Mouse (Mus musculus): ENCODE measurements around the gene Adprhl1. TPM values are rescaled to one million over a fixed set of nuclear protein-coding genes. Genes with fewer than 3 reads are reported as not detected.

The Adprhl1 gene
- 1 to 10 TPM; 1.3 to 1.9 TPM for total RNA-seq (2021)

DNA sequence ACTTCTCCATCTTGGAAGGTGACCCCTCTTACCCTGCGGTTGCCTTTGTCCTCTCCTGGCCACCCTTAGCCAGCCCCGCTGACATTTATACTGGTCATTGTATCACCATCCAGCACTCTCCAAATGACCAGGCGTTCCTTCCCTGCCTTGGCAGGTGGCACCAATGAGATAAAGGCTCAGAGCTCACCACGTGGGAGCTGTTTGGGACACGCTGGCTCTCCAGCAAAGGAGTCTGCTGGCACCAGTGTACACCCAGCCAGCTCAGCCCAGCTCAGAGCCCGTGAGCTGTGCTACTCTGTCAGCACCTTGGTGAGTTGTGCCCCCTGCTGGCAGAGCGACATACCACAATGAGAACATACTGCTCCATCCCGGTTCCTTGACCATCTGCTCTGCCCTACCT, at the start of gene Adprhl1:
Gene Adprhl1 (minus strand): TSS at position 144 of the 400 bp plus-strand sequence.
- DNase-seq (ENCODE audit: extremely low spot score in 1 of 2, low spot score in 2 of 2), result peak; percentile 50 to 86
- intact Hi-C loops (cut with DNase I), result no loop called here

DNA sequence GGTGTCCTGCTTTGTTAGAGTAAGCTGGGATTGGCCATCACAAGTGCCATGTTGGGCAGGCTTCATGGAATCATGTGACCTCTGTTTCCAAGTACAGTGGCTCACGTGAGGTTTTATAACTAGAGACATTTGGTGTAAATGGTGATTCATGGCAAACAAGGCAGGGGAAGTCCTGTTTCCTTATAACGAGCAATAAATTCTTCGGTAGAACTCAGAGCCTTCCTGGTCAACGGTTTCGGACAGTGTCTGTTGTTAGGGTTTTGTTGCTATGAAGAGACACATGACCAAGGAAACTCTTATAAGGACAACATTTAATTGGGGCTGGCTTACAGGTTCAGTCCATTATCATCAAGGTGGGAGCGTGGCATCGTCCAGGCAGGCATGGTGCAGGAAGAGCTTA, 47.1 kb upstream of the Adprhl1 start:
- no peak for DNase-seq (ENCODE audit: extremely low spot score in 1 of 2, low spot score in 2 of 2)
- intact Hi-C loops (cut with DNase I), result no loop called here

DNA sequence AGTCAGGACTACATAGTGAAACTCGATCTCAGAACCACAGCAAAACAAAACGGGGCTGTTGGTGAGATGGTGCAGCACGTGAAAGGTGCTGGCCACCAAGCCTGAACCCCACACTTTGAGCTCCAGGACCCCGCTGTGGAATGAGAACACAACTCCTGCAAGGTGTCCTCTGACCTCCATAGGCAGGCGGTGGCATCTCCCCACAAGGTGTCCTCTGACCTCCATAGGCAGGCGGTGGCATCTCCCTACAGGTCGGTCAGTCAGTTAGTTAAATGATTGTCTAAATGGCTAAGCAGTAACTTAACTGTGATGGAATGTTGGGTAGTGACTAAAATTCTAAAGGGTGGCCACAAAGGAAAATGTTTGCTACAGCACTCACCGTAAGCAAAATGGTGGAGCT, 45.6 kb upstream of the Adprhl1 start:
- DNase-seq (ENCODE audit: extremely low spot score in 1 of 2, low spot score in 2 of 2), result no peak
- intact Hi-C loops (cut with DNase I), result no loop called here

DNA sequence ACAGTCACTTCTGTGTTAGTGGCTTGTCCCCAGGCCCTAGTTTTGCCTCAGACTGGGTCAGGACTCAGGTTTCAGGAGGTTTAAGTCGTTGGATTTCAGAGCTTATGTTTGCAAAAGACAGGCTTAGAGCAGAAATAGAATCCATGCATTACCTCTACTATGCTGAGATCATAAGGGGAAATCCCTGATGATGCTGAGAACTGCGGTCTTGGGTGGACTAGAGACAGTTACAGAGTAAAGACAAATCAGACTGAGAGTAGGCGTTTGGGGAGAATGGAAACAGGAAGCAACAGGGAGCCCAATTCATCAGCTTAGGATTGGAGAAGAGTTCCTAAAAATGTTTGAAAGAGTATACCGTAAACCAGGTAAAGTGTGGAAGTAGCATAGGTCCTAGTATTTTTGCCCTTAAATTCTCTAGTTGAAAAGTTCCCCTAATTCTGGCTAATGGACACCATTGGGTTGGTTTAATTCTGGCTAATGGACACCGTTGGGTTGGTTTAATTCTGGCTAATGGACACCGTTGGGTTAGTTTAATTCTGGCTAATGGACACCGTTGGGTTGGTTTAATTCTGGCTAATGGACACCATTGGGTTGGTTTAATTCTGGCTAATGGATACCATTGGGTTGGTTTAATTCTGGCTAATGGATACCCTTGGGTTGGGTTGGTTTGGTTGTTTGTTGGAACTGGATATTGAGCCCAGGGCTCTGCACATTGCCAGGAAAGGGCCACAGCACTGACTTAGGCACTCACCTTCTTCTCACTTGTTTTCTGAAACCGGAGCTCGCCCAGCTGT, 39.9 kb upstream of the Adprhl1 start:
- no peak for DNase-seq (ENCODE audit: extremely low spot score in 1 of 2, low spot score in 2 of 2)
- intact Hi-C loops (cut with DNase I), result no loop called here

DNA sequence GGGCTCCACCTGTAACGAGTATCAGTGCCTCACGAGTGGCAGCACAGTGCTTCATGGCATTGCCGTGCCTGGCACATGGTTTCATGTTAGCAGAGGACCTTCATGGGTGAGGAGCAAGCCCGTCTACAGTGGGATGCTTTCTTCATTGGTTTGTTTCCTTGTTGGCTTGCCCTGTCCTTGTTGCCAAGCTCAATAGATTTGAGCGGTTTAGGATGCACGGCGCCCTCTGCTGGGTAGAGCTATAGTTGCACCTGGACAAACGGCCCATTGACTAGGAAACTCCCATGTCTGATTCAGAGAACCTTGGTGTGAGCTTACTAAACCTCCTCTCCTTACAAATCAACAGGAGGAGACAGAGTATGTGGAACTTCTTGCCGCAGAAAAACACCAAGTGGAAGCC, 38.4 kb upstream of the Adprhl1 start:
- DNase-seq (ENCODE audit: extremely low spot score in 1 of 2, low spot score in 2 of 2), result peak; percentile 29 to 74
- intact Hi-C loops (cut with DNase I), result no loop called here

DNA sequence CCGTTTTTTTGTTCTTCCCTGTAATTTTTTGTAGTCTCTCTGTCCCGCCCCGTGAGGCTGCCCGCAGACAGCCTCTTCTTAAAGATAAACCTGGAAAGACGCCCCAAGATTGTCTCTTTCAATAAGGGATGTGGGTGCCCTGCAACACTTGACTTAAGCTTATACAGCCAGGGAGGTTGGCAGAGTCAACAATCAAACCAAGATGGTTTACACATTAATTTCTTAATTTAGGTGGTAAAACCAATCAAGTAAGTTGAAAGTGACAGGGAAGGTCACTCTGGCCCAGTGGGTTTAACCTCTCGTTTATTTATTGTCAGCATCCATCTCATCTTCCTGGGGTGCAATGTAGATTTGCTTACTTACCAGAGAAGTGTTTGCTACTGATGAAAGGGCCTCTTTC, 34.7 kb upstream of the Adprhl1 start:
- intact Hi-C loops (cut with DNase I), result no loop called here
- no peak for DNase-seq (ENCODE audit: extremely low spot score in 1 of 2, low spot score in 2 of 2)

DNA sequence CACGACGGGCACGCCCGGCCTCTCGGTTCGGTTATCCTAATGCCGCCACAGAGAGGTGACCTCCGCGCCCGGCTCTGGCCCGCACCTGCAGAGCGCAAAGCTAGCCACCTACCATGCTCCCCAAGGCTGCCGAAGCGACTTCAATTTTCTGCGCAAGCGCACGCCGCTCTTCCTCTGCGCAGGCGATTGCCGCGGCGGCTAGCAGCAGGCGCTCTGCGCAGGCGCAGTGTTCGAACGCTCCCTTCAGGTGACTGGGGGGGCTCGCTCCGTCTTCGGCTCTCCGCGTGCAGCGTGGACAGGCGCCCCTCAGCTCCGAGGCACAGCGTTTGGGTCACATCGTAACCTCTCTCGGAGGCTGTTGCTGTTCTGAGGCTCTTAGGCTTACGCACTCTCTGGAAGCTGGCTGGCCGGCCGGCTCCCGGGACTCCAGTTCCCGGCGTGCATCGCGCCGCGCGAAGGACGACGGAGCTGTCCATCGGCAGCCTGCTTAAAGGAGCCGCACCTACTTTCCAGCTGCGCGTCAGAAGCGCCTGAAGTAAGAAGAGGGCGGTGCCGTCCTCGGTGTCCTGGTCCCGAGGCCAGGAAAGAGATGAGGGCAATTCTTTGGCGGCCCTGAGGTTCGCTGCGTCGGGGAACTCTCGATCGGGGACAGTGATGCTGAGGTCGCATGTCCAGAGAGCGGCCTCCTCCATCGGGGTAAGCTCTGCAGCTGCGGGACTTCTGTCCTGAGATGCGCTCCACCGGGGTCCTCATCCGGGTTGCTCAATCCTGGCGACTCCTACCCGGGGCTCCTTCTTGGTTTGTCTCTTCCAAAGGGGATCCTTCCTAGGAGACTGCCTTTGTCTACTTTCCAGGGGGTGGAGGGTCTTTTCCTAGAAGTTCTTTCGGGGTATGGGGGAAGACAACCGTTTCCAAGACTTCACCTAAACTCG, 34.0 kb upstream of the Adprhl1 start, which contains the start of the genes Dcun1d2 and Tmco3:
Gene Dcun1d2 (minus strand): TSS at position 440 of the 932 bp plus-strand sequence.
Gene Tmco3 (plus strand): TSS at position 499 of the 932 bp plus-strand sequence.
- intact Hi-C loops (cut with DNase I), result no loop called here

DNA sequence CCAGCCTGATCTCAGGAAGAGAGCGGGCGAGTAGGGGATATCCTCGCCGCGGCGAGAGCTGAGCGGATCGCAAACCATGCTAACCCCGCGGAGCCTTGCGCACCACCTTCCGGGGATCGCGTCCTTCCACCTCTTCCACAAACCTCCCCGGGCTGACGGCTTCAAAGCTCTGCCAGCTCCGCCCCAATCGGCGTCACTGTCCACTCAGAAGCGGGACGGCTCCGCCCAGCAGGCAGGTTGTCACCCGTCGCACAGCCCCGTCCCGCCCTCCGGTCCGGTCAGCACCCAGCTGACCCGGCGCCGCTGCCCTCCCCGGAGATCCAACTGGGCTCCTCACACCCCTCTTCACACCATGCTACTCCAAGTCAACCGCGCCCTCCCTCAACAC, 33.3 kb upstream of the Adprhl1 start:
- intact Hi-C loops (cut with DNase I), result no loop called here
- DNase-seq (ENCODE audit: extremely low spot score in 1 of 2, low spot score in 2 of 2), result peak; percentile 61 to 94

More for the DNA sequence above, 34.0 kb upstream of the Adprhl1 start, which contains the start of the genes Dcun1d2 and Tmco3:
- peak; percentile 89 to 97 for DNase-seq (ENCODE audit: extremely low spot score in 1 of 2, low spot score in 2 of 2)

DNA sequence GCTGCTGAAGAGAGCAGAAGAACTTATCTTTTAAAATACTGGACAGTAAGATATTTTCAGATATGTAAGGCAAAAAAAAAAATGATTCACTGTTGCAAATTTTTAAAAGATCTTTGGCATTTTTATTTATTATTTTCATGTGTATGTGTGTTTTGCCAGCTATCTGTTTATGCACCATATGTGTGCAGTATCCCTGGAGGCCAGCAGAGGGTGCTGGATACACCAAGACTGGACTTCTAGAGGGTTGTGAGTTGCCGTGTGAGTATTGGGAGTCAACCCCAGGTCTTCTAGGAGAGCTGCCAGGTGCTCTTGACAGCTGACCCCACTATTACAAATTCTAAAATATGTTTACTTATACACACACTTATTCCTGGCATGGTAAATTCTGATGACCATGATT, 29.2 kb upstream of the Adprhl1 start:
- intact Hi-C loops (cut with DNase I), result no loop called here
- DNase-seq (ENCODE audit: extremely low spot score in 1 of 2, low spot score in 2 of 2), result no peak

DNA sequence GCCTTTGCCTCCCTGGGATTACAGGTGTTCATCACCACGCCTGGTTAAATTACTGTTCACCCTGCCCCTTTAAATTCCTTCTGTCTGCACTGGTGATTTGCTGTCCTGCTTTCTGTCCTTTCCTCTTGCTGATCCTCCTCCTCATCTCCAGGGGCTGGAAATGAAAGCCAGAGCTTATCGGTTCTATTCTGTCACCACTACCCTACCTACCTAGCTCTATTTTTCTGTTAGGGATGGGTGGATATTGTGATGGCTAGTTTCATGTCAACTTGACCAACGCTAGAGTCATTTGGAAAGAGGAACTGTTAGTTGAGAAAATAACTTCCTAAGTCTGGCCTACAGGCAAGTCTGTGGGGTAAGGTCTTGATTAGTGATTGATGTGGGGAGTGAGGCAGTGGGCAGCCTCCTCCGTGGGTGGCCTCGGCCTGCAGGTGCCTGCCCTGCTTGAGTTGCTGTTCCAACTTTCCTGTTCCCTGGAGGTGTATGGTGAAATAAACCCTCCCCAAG, 23.0 kb upstream of the Adprhl1 start:
- intact Hi-C loops (cut with DNase I), result no loop called here
- no peak for DNase-seq (ENCODE audit: extremely low spot score in 1 of 2, low spot score in 2 of 2)

DNA sequence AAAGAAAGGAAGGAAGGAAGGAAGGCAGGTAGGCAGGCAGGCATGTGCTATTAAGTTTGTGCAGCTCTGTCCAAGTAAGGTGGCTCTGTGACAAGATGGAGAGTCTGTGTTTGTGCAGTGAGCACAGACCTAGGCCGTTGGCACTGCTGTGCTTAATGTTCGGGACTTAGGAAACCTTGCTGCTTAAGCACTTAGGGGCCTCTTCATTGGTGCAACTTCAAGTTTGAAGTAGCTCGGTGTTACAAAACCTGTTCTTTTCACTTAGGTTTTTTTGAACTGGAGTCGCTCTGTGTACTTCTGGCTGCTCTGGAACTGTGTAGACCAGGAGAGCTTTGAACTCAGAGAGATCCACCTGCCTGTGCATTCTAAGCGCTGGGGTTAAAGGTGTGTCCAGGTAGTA, 18.9 kb upstream of the Adprhl1 start:
- intact Hi-C loops (cut with DNase I), result no loop called here
- no peak for DNase-seq (ENCODE audit: extremely low spot score in 1 of 2, low spot score in 2 of 2)

DNA sequence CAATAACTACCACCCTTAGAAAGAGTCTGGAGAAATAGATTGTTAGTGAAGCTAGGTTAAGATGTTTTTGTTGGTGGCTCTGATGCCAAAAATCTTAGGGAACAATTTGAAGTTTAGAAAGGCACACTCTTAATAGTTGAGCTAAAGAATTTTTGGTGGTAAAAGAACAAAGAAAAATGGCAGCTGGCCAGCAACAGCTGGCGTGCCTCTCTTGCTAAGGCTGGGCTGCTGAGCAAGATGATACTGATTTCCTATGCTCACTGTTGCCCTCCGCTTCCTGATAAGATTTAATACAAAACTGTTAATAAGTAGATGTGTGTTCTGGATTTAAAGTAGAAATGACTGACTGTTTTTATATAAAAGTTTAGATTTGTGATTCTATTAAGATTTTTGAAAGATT, 13.6 kb upstream of the Adprhl1 start:
- DNase-seq (ENCODE audit: extremely low spot score in 1 of 2, low spot score in 2 of 2), result no peak
- intact Hi-C loops (cut with DNase I), result no loop called here

DNA sequence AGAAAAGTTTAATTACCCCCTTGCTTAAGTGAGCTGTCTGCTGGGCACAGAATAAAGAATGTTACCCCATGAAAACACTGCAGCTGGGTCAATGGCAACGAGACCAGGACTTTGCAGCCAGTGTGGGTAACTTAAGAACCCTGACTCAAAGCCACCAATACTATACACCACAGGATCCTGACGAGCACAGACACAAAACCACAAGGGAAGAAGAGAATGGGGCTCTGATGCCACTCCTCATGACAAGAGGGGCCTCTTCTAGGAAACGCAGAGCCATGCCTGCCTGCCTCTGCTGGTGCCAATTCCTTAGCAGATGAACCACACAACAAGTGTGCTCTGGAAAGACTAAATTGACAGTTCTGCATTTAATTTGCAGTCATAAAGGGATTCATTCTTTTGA, 9.4 kb upstream of the Adprhl1 start:
- intact Hi-C loops (cut with DNase I), result no loop called here
- no peak for DNase-seq (ENCODE audit: extremely low spot score in 1 of 2, low spot score in 2 of 2)

DNA sequence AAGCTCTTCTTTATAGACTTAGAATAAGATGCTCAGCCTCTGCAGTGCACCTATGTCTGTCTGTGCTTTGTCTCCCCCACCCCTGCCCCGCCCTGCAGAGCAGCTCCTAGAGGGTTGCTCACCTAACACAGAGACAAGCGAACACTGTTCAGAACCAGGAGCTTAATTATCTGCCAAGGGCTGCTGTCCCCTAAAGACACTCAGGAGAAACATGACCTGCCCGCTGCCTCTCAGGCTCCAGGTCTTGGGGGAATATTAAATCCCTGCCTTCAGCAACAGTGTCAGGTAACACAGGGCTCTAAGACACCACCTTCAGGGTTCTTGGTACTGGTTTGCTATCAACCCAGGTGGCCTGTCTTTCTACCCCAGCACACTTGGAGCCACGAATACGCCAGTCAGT, 549 bp downstream of the Adprhl1 start:
- DNase-seq (ENCODE audit: extremely low spot score in 1 of 2, low spot score in 2 of 2), result no peak
- intact Hi-C loops (cut with DNase I), result no loop called here

DNA sequence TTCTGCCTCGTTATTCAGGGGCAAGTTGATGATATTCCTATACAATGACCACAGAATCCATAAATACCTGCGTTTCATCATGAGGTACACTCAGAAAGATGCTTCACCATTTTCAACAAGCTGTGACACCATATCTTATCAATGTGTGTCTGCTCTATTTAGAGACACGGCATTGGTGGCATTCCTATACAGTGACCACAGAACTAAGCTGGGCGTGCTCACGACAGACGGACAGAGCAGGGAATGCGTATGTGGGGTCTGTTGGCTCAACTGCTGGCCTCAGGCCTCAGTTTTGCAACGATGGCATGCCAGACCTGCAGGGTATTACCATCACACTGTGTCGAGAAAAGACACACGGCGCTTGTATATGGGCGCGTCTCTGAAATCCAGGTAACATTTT, 1.1 kb downstream of the Adprhl1 start:
- no peak for DNase-seq (ENCODE audit: extremely low spot score in 1 of 2, low spot score in 2 of 2)
- intact Hi-C loops (cut with DNase I), result no loop called here

DNA sequence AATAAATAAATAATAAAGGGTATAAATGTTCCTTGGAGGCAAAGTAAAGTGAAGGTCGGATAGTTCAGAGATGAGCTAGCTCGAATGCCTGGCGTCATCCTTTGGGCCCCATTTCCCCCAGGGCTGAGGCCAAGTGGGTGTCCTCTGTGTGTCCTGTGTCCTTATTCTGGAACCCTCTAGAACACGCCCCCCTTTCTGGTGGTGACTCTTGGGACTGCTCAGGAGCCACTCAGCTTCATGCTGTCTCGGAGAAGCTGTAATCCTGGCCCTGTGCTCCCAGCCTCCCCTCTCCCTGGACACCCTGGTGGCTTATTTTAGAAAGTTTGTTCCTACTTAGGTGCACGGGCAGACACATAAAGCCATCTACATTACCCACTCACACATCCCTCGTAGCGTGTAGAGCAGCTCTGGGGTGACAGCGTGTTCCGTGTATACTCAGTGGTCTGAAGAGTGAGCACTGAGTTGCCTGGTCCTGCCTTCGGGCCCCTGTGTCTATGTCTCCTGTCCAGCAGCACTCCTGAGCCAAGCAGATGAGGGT, 9.6 kb downstream of the Adprhl1 start:
- intact Hi-C loops (cut with DNase I), result no loop called here
- DNase-seq (ENCODE audit: extremely low spot score in 1 of 2, low spot score in 2 of 2), result peak in 1 of 2 experiments; percentile 4

DNA sequence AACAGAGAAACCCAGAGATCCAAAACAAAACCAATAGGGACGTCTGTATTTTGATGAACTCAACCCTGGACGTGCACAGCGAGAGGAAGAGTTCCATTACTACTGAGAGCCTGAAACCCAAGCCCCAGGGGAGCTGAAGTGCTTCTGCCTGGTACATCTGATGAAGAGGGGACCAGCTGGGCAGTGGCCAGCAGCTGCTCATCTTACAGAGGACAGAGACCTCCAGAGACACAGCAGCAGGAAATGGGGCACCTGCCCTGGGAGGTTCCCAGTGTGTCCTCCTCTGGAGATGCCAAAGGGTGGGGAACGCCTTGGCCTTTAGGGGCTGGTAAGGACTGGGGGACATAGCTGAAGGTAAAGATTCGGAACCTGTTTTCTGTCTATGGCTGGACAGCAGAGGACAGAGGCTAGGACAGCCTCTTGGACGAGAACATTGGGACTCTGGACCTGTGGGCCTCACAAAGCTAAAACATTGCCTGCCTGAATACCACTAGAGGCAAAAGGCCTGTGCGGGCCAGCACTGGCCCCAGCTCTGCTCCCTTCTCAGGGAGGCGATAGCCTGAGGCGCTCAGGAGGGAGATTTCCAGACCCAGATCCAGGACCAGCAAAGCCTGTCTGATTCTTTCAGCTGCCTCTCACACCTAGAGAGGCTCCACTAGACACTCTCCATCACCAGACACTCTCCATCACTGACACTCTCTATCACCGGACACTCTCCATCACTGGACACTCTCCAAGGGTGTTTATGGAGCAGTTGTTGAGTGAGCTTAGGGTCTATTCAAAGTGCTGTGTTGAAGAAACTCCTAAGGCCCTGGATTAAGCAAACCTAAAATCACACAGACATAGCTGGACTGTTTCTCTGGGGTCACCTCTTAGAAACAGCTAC, 10.7 kb downstream of the Adprhl1 start:
- intact Hi-C loops (cut with DNase I), result no loop called here
- DNase-seq (ENCODE audit: extremely low spot score in 1 of 2, low spot score in 2 of 2), result no peak

DNA sequence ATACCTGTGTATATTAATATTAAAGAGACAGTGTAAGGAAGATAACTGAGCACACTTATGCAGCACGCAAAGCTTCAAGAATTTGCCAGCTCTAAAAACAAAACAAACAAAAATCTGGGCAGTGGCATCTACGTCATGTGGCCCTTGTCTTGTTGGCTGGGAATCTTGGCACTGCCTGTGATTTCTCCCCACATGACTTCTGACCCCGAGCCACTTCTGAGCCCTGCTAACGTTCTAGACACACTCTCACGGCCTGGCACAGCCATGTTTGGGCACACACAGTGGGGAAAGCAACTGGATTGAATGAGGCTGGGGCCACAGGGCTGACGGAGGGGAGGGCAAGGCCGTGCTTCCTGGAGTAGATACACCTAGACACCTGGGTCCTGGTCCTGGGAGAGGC, 13.3 kb downstream of the Adprhl1 start:
- DNase-seq (ENCODE audit: extremely low spot score in 1 of 2, low spot score in 2 of 2), result no peak
- intact Hi-C loops (cut with DNase I), result no loop called here

Data from left cerebral cortex, postnatal 10 days (tissue).